Mouse (Mus musculus) kidney, postnatal 10 days (tissue): ENCODE measurements around the gene Ttc30a1.
"Not testable (repeated sequence)": the region's sequence is repeated elsewhere in the genome, so short reads cannot be mapped to it uniquely, and the experiment has no call there.

Experiments used
- DNase-seq: peaks from one replicate; pipeline ENCODE4 v3.0.0; 2021; ENCODE audit warnings: mixed read lengths

Ttc30a1 gene

GRCm38 (mm10) chr2:75982626-75983025 is 859 bp upstream of the Ttc30a1 start:
- DNase-seq: no peak

- DNase-seq: not testable (repeated sequence)
Observed at GRCm38 (mm10) chr2:75980933-75981439, 781 bp downstream of the Ttc30a1 start.

- peak; percentile 62 for DNase-seq
Observed at GRCm38 (mm10) chr2:75977752-75978368, 3.9 kb downstream of the Ttc30a1 start, which contains the start of gene Ttc30a2. Ttc30a2 (minus strand) TSS chr2:75978170.

- not testable (repeated sequence) for DNase-seq
Observed at GRCm38 (mm10) chr2:75976070-75976469, 5.7 kb downstream of the Ttc30a1 start.

- no peak for DNase-seq
Observed at GRCm38 (mm10) chr2:75974131-75974530, 7.6 kb downstream of the Ttc30a1 start.

- DNase-seq: peak; percentile 68
Observed at GRCm38 (mm10) chr2:75964972-75965371, 16.8 kb downstream of the Ttc30a1 start.

GRCm38 (mm10) chr2:75964512-75964911 is 17.3 kb downstream of the Ttc30a1 start:
- DNase-seq: peak; percentile 81

- DNase-seq: no peak
Observed at GRCm38 (mm10) chr2:75964051-75964450, 17.7 kb downstream of the Ttc30a1 start.

GRCm38 (mm10) chr2:75963211-75963840 is 18.4 kb downstream of the Ttc30a1 start:
- DNase-seq: no peak

GRCm38 (mm10) chr2:75960366-75961330 is 21.1 kb downstream of the Ttc30a1 start:
- peak; percentile 60 for DNase-seq

- peak; percentile 23 for DNase-seq
Observed at GRCm38 (mm10) chr2:75959850-75960365, 21.9 kb downstream of the Ttc30a1 start.

GRCm38 (mm10) chr2:75959183-75959849 is 22.5 kb downstream of the Ttc30a1 start:
- peak; percentile 22 for DNase-seq

- DNase-seq: no peak
Observed at GRCm38 (mm10) chr2:75955709-75956108, 26.1 kb downstream of the Ttc30a1 start.

GRCm38 (mm10) chr2:75953320-75953719 is 28.4 kb downstream of the Ttc30a1 start:
- DNase-seq: no peak

- no peak for DNase-seq
Observed at GRCm38 (mm10) chr2:75950685-75951084, 31.1 kb downstream of the Ttc30a1 start.

- DNase-seq: peak; percentile 86
Observed at GRCm38 (mm10) chr2:75938117-75939063, 43.4 kb downstream of the Ttc30a1 start, which contains the start of gene Ttc30b. Ttc30b (minus strand) TSS chr2:75938585.

- not testable (repeated sequence) for DNase-seq
Observed at GRCm38 (mm10) chr2:75937520-75938116, 44.1 kb downstream of the Ttc30a1 start.

- not testable (repeated sequence) for DNase-seq
Observed at GRCm38 (mm10) chr2:75936685-75937084, 45.1 kb downstream of the Ttc30a1 start.

GRCm38 (mm10) chr2:75933541-75933940 is 48.2 kb downstream of the Ttc30a1 start:
- DNase-seq: no peak

GRCm38 (mm10) chr2:75930941-75931340 is 50.8 kb downstream of the Ttc30a1 start:
- no peak for DNase-seq
